In genomic region chr13:5424110-5424509, GRCm38 (mm10) we compare ENCODE assay signal across 9 mouse cellular contexts.
DNase-seq lines count a peak whose midpoint lies in the region; ATAC-seq and TF ChIP-seq lines count a peak whose summit lies in the region.
"Had no signal": no experiment of that assay in that cellular context is flagged by ENCODE, and none has a peak within 500 bp of the region (broad histone marks: within the 10 kb centered on the region; RNA-seq: fewer than 3 reads in every experiment).

No protein-coding gene starts in this region.

- no peak for TF ChIP-seq POLR2A in lung, adult 2 months (IDR thresholded peaks at IDR 0.05; ENCODE audit: borderline replicate concordance, extremely low read depth, low read depth, low read length)

- H3K4me3 ChIP-seq in lung, adult 2 months (replicated peaks; ENCODE audit: extremely low read depth, low read depth, low read length): no peak overlapping the region
- no peak overlapping the region for H3K4me3 ChIP-seq in gastrocnemius, adult 2 months
- no peak overlapping the region for H3K4me3 ChIP-seq in forebrain, embryonic 13.5 days

- no peak overlapping the region for H3K9ac ChIP-seq in forebrain, embryonic 13.5 days

- peak; percentile 24 to 36 for DNase-seq in lung, adult 18-20 months
- no peak for DNase-seq in lung, adult 2 months
- DNase-seq in gastrocnemius, adult 2 months: peak; percentile 56
- DNase-seq in kidney, postnatal 14 days: peak; percentile 50
- no peak for DNase-seq in embryo, embryonic 10.5 days (ENCODE audit: low spot score)
- no peak for DNase-seq in frontal cortex, adult 2 months (ENCODE audit: extremely low spot score in 1 of 2, low spot score in 1 of 2)
- DNase-seq: adrenal gland, postnatal 25 days; cerebellum, postnatal 10 days had no signal

- H3K36me3 ChIP-seq in forebrain, embryonic 13.5 days (ENCODE audit: poor library complexity, severe bottlenecking): no peaks in the 10 kb centered on the region

- TF ChIP-seq CTCF in lung, adult 2 months (IDR thresholded peaks at IDR 0.05; ENCODE audit: insufficient read depth, low read length): no peak
- no peak for TF ChIP-seq CTCF in gastrocnemius, adult 2 months (IDR thresholded peaks at IDR 0.05)

- WGBS in lung, adult 2 months: 29% methylated on average over 1 of the region's 1 CpGs
- WGBS in forebrain, embryonic 13.5 days: 91% methylated on average over 1 of the region's 1 CpGs

- H3K27ac ChIP-seq in gastrocnemius, adult 2 months: peak overlapping the region; percentile 76
- H3K27ac ChIP-seq in forebrain, embryonic 13.5 days: no peak overlapping the region

- no peak overlapping the region for H3K4me2 ChIP-seq in forebrain, embryonic 13.5 days

- no peak for ATAC-seq in forebrain, embryonic 13.5 days

- no peaks in the 10 kb centered on the region for H3K27me3 ChIP-seq in forebrain, embryonic 13.5 days

- H3K9me3 ChIP-seq in forebrain, embryonic 13.5 days (replicated peaks): no peaks in the 10 kb centered on the region

- H3K4me1 ChIP-seq in lung, adult 2 months (ENCODE audit: control insufficient read depth, insufficient read depth, low read length): no peaks in the 10 kb centered on the region; the same call in 1 of the 2 replicates
- no peaks in the 10 kb centered on the region for H3K4me1 ChIP-seq in forebrain, embryonic 13.5 days

- intact Hi-C loops in gastrocnemius, adult 2 months (cut with DNase I): no loop called here

Comparison
In these comparisons a context has a peak if more than half of its experiments do, and no peak if none do; other contexts are left out.
1. DNase-seq: peak in lung, adult 18-20 months (2 of 2), gastrocnemius, adult 2 months (single experiment) and kidney, postnatal 14 days (single experiment); none in lung, adult 2 months (single experiment), embryo, embryonic 10.5 days (single experiment) and frontal cortex, adult 2 months (0 of 2).